In the genomic region with DNA sequence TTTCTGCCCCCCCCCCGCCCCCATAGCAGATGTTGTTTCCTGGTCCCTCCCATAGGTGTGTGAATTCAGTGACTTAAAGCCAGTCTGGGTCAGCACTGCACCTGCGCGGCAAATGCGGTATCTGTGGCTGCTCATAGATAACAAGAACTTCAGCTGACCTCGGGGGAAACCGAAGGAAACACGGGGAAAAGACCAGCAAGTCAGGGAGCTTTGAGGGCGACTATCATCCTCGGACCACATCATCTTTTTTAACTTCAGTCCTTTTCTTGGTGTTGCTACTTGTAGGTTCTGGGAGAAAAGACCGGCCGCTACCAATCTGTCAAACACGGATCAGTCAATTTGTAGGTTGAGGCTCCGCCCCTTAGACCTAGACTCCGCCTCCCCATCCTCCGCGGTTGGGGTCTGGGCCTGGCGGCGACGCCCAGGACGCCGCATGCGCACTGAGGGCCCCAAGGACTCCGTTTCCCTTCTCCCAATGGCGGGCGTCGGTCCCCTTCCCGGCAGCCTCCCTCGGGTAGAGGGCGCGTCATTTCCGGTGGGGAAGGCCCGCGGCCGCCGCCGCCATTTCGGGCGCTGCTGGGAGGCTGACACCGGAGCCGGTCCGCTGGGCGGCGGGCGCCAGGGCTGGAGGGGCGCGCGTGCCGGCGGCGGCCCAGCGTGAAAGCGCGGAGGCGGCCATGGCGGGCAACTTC, we compare ENCODE assay signal across 8 mouse cellular contexts. TPM values are rescaled to one million over a fixed set of nuclear protein-coding genes. Genes with fewer than 3 reads are reported as not detected.
DNase-seq lines count a peak whose midpoint lies in the region; ATAC-seq and TF ChIP-seq lines count a peak whose summit lies in the region.

A gene (plus strand): TSS at position 513 of the 692 bp plus-strand sequence.

- peak within 1 kb of the TSS; percentile 69 for H3K4me2 ChIP-seq in kidney, embryonic 15.5 days

- no peaks in the 10 kb centered on the region for H3K9me3 ChIP-seq in heart, embryonic 10.5 days
- no peaks in the 10 kb centered on the region for H3K9me3 ChIP-seq in kidney, embryonic 15.5 days (replicated peaks)

- TF ChIP-seq CTCF in bone marrow macrophage, adult 2 months (IDR thresholded peaks at IDR 0.05; ENCODE audit: low read depth, low read length) = no peak
- no peak for TF ChIP-seq CTCF in embryonic fibroblast, embryonic 13.5 days (IDR thresholded peaks at IDR 0.05; ENCODE audit: borderline replicate concordance, insufficient read depth, low read length)

- H3K36me3 ChIP-seq in heart, embryonic 10.5 days = peaks cover 22% of the 10 kb centered on the region
- peaks cover 16% of the 10 kb centered on the region for H3K36me3 ChIP-seq in kidney, embryonic 15.5 days

- DNase-seq in A20 (ENCODE audit: low read depth, low spot score) = peak; percentile 99
- DNase-seq in heart, embryonic 10.5 days (ENCODE audit: low spot score) = peak; percentile 99
- DNase-seq in liver = peak; percentile 99
- peak; percentile 99 to 100 for DNase-seq in spleen, postnatal 4 days (ENCODE audit: low spot score in 2 of 2)

- peaks cover 22% of the 10 kb centered on the region for H3K4me1 ChIP-seq in bone marrow macrophage, adult 2 months (ENCODE audit: control insufficient read depth, insufficient read depth, low read length)
- H3K4me1 ChIP-seq in embryonic fibroblast, embryonic 13.5 days (ENCODE audit: control insufficient read depth, insufficient read depth, low read length) = peaks cover 14% of the 10 kb centered on the region
- H3K4me1 ChIP-seq in heart, embryonic 10.5 days = peaks cover 17% of the 10 kb centered on the region
- H3K4me1 ChIP-seq in kidney, embryonic 15.5 days = peaks cover 21% of the 10 kb centered on the region

- peak; percentile 98 for ATAC-seq in kidney, embryonic 15.5 days (replicated peaks; ENCODE audit: low FRiP score)
- peak; percentile 87 for ATAC-seq in monocyte, adult 5-6 weeks (replicated peaks; ENCODE audit: insufficient number of reproducible peaks, low FRiP score, low TSS enrichment, poor library complexity, severe bottlenecking)

- peak within 1 kb of the TSS; percentile 94 for H3K4me3 ChIP-seq in bone marrow macrophage, adult 2 months (ENCODE audit: insufficient read depth, low read length)
- peak within 1 kb of the TSS; percentile 92 for H3K4me3 ChIP-seq in embryonic fibroblast, embryonic 13.5 days (ENCODE audit: insufficient read depth, low read length)
- peak within 1 kb of the TSS; percentile 79 for H3K4me3 ChIP-seq in heart, embryonic 10.5 days
- peak within 1 kb of the TSS; percentile 98 for H3K4me3 ChIP-seq in kidney, embryonic 15.5 days (replicated peaks)

- H3K9ac ChIP-seq in kidney, embryonic 15.5 days = peak within 1 kb of the TSS; percentile 97

- H3K27ac ChIP-seq in bone marrow macrophage, adult 2 months (ENCODE audit: insufficient read depth, low read depth, low read length) = peak within 1 kb of the TSS; percentile 88
- peak within 1 kb of the TSS; percentile 76 for H3K27ac ChIP-seq in embryonic fibroblast, embryonic 13.5 days (ENCODE audit: insufficient read depth, low read length)
- peak within 1 kb of the TSS; percentile 93 for H3K27ac ChIP-seq in heart, embryonic 10.5 days
- H3K27ac ChIP-seq in kidney, embryonic 15.5 days = peak within 1 kb of the TSS; percentile 98

- no peaks in the 10 kb centered on the region for H3K27me3 ChIP-seq in heart, embryonic 10.5 days (ENCODE audit: insufficient read depth, poor library complexity, severe bottlenecking)
- no peaks in the 10 kb centered on the region for H3K27me3 ChIP-seq in kidney, embryonic 15.5 days

- WGBS in heart, embryonic 10.5 days = under 1% methylated on average over 55 of the region's 55 CpGs
- WGBS in kidney, embryonic 15.5 days = under 1% methylated on average over 55 of the region's 55 CpGs

- no peak for TF ChIP-seq POLR2A in bone marrow macrophage, adult 2 months (IDR thresholded peaks at IDR 0.05; ENCODE audit: borderline replicate concordance, low read depth, low read length)
- peak; percentile 81 for TF ChIP-seq POLR2A in embryonic fibroblast, embryonic 13.5 days (IDR thresholded peaks at IDR 0.05; ENCODE audit: low read depth, low read length)

RNA-seq across cellular contexts. Expression of the gene that starts here (rescaled TPM):
- polyA plus RNA-seq in bone marrow macrophage, adult 2 months (2012; ENCODE audit: insufficient read depth, insufficient read length, missing spikeins) = 67.0 and 70.3 TPM in 2 replicates
- 133 TPM in 2 replicates for polyA plus RNA-seq in embryonic fibroblast, embryonic 13.5 days (2011; ENCODE audit: insufficient read length, low read depth, missing spikeins)
- 110 and 113 TPM in 2 replicates for polyA plus RNA-seq in heart, embryonic 10.5 days (2016; fragmentation: Nextera tagmentation; extraction: Ambion mirVana)
- 119 and 131 TPM in 2 replicates for polyA plus RNA-seq in kidney, embryonic 15.5 days (2015; fragmentation: Nextera tagmentation; extraction: Ambion mirVana)
- 101 to 126 TPM (median 121 TPM) in 3 replicates for total RNA-seq in monocyte, adult 5-6 weeks (2017)

Comparison
In these comparisons a context has a peak if more than half of its experiments do, and no peak if none do; other contexts are left out.
1. Peak in every context shown above with its lines: DNase-seq, ATAC-seq, H3K4me3 ChIP-seq and H3K27ac ChIP-seq.